Mouse (Mus musculus): ENCODE results near the gene Gm20388. TPM values are rescaled to one million over a fixed set of nuclear protein-coding genes. Genes with fewer than 3 reads are reported as not detected.

Gene Gm20388
- polyA plus RNA-seq, 1 experiment: 10.6 TPM

- WGBS: 81% methylated on average over 12 of the region's 12 CpGs
- TF ChIP-seq CTCF (IDR thresholded peaks at IDR 0.05; ENCODE audit: control insufficient read depth, insufficient read depth, low read length) (no peak), POLR2A (IDR thresholded peaks at IDR 0.05; ENCODE audit: borderline replicate concordance, control insufficient read depth, low read depth, low read length) (no peak)
- Histone ChIP-seq H3K27ac (ENCODE audit: control insufficient read depth, insufficient read depth, low read depth, low read length, poor library complexity) (no peak overlapping the region), H3K4me1 (ENCODE audit: control insufficient read depth, insufficient read depth, low read length) (peaks cover 3% of the 10 kb centered on the region; the same call in 1 of the 2 replicates), H3K4me3 (replicated peaks; ENCODE audit: control insufficient read depth, low read depth, low read length) (no peak overlapping the region)
These were observed 3862.8 kb downstream of the Gm20388 start for GRCm38 (mm10) chr8:123773468-123773867.

- H3K4me3 ChIP-seq (replicated peaks; ENCODE audit: control insufficient read depth, low read depth, low read length): no peak overlapping the region
- WGBS: 89% methylated on average over 1 of the region's 1 CpGs
- no peaks in the 10 kb centered on the region for H3K4me1 ChIP-seq (ENCODE audit: control insufficient read depth, insufficient read depth, low read length)
- no peak overlapping the region for H3K27ac ChIP-seq (ENCODE audit: control insufficient read depth, insufficient read depth, low read depth, low read length, poor library complexity)
- no peak for TF ChIP-seq POLR2A (IDR thresholded peaks at IDR 0.05; ENCODE audit: borderline replicate concordance, control insufficient read depth, low read depth, low read length)
- no peak for TF ChIP-seq CTCF (IDR thresholded peaks at IDR 0.05; ENCODE audit: control insufficient read depth, insufficient read depth, low read length)
These were observed 3863.8 kb downstream of the Gm20388 start for GRCm38 (mm10) chr8:123774491-123774890.

- no peak overlapping the region for H3K4me3 ChIP-seq (replicated peaks; ENCODE audit: control insufficient read depth, low read depth, low read length)
- TF ChIP-seq CTCF (IDR thresholded peaks at IDR 0.05; ENCODE audit: control insufficient read depth, insufficient read depth, low read length) (no peak), POLR2A (IDR thresholded peaks at IDR 0.05; ENCODE audit: borderline replicate concordance, control insufficient read depth, low read depth, low read length) (no peak)
- WGBS: 74% methylated on average over 7 of the region's 7 CpGs
- no peaks in the 10 kb centered on the region for H3K4me1 ChIP-seq (ENCODE audit: control insufficient read depth, insufficient read depth, low read length)
- no peak overlapping the region for H3K27ac ChIP-seq (ENCODE audit: control insufficient read depth, insufficient read depth, low read depth, low read length, poor library complexity)
These were observed 3866.7 kb downstream of the Gm20388 start for GRCm38 (mm10) chr8:123777319-123777718.

- H3K27ac ChIP-seq (ENCODE audit: control insufficient read depth, insufficient read depth, low read depth, low read length, poor library complexity): no peak overlapping the region
- 40% methylated on average over 3 of the region's 3 CpGs for WGBS
- no peak overlapping the region for H3K4me3 ChIP-seq (replicated peaks; ENCODE audit: control insufficient read depth, low read depth, low read length)
- H3K4me1 ChIP-seq (ENCODE audit: control insufficient read depth, insufficient read depth, low read length): no peaks in the 10 kb centered on the region
- TF ChIP-seq CTCF (IDR thresholded peaks at IDR 0.05; ENCODE audit: control insufficient read depth, insufficient read depth, low read length) (no peak), POLR2A (IDR thresholded peaks at IDR 0.05; ENCODE audit: borderline replicate concordance, control insufficient read depth, low read depth, low read length) (no peak)
These were observed 3869.8 kb downstream of the Gm20388 start for GRCm38 (mm10) chr8:123780471-123780870.

GRCm38 (mm10) chr8:123781256-123781655 is 3870.6 kb downstream of the Gm20388 start:
- Histone ChIP-seq H3K27ac (ENCODE audit: control insufficient read depth, insufficient read depth, low read depth, low read length, poor library complexity) (no peak overlapping the region), H3K4me3 (replicated peaks; ENCODE audit: control insufficient read depth, low read depth, low read length) (no peak overlapping the region), H3K4me1 (ENCODE audit: control insufficient read depth, insufficient read depth, low read length) (no peaks in the 10 kb centered on the region)
- TF ChIP-seq CTCF (IDR thresholded peaks at IDR 0.05; ENCODE audit: control insufficient read depth, insufficient read depth, low read length): no peak
- no peak for TF ChIP-seq POLR2A (IDR thresholded peaks at IDR 0.05; ENCODE audit: borderline replicate concordance, control insufficient read depth, low read depth, low read length)
- 63% methylated on average over 8 of the region's 8 CpGs for WGBS

GRCm38 (mm10) chr8:123783525-123784249 is 3873.0 kb downstream of the Gm20388 start:
- no peak overlapping the region for H3K4me3 ChIP-seq (replicated peaks; ENCODE audit: control insufficient read depth, low read depth, low read length)
- TF ChIP-seq CTCF (IDR thresholded peaks at IDR 0.05; ENCODE audit: control insufficient read depth, insufficient read depth, low read length): peak; percentile 73
- TF ChIP-seq POLR2A (IDR thresholded peaks at IDR 0.05; ENCODE audit: borderline replicate concordance, control insufficient read depth, low read depth, low read length): no peak
- WGBS: 6% methylated on average over 6 of the region's 6 CpGs
- H3K4me1 ChIP-seq (ENCODE audit: control insufficient read depth, insufficient read depth, low read length): no peaks in the 10 kb centered on the region; the same call in 1 of the 2 replicates
- H3K27ac ChIP-seq (ENCODE audit: control insufficient read depth, insufficient read depth, low read depth, low read length, poor library complexity): no peak overlapping the region

GRCm38 (mm10) chr8:123786166-123786565 is 3875.5 kb downstream of the Gm20388 start:
- WGBS: 83% methylated on average over 6 of the region's 6 CpGs

GRCm38 (mm10) chr8:123786644-123787043 is 3876.0 kb downstream of the Gm20388 start:
- no peaks in the 10 kb centered on the region; the same call in 1 of the 2 replicates for H3K4me1 ChIP-seq (ENCODE audit: control insufficient read depth, insufficient read depth, low read length)
- H3K4me3 ChIP-seq (replicated peaks; ENCODE audit: control insufficient read depth, low read depth, low read length): no peak overlapping the region
- WGBS: 64% methylated on average over 6 of the region's 6 CpGs
- no peak for TF ChIP-seq POLR2A (IDR thresholded peaks at IDR 0.05; ENCODE audit: borderline replicate concordance, control insufficient read depth, low read depth, low read length)
- no peak for TF ChIP-seq CTCF (IDR thresholded peaks at IDR 0.05; ENCODE audit: control insufficient read depth, insufficient read depth, low read length)
- no peak overlapping the region for H3K27ac ChIP-seq (ENCODE audit: control insufficient read depth, insufficient read depth, low read depth, low read length, poor library complexity)

More at GRCm38 (mm10) chr8:123786166-123786565, 3875.5 kb downstream of the Gm20388 start:
- no peak overlapping the region for H3K27ac ChIP-seq (ENCODE audit: control insufficient read depth, insufficient read depth, low read depth, low read length, poor library complexity)
- H3K4me1 ChIP-seq (ENCODE audit: control insufficient read depth, insufficient read depth, low read length): no peaks in the 10 kb centered on the region; the same call in 1 of the 2 replicates
- TF ChIP-seq CTCF (IDR thresholded peaks at IDR 0.05; ENCODE audit: control insufficient read depth, insufficient read depth, low read length) (no peak), POLR2A (IDR thresholded peaks at IDR 0.05; ENCODE audit: borderline replicate concordance, control insufficient read depth, low read depth, low read length) (no peak)
- no peak overlapping the region for H3K4me3 ChIP-seq (replicated peaks; ENCODE audit: control insufficient read depth, low read depth, low read length)

All from bone marrow, adult 2 months (tissue).